Mouse (Mus musculus) liver, adult (tissue): Measurements from ENCODE around the gene Faim.

Experiments used
- GATA4 ChIP-seq: IDR thresholded peaks from 2 replicates; pipeline ENCODE4 v1.6.1; 2014; ENCODE audit warnings: mild to moderate bottlenecking, low read length; ENCODE audit not compliant: insufficient replicate concordance

Gene Faim

GRCm38 (mm10) chr9:98962478-98963142, 23.6 kb upstream of the Faim start:
- TF ChIP-seq GATA4: no peak

GRCm38 (mm10) chr9:98963661-98964060, 22.5 kb upstream of the Faim start:
- no peak for TF ChIP-seq GATA4

- TF ChIP-seq GATA4: no peak
These were observed 21.1 kb upstream of the Faim start for GRCm38 (mm10) chr9:98965084-98965483.

- no peak for TF ChIP-seq GATA4
These were observed 13.1 kb upstream of the Faim start for GRCm38 (mm10) chr9:98973101-98973521.

- no peak for TF ChIP-seq GATA4
These were observed 12.6 kb upstream of the Faim start for GRCm38 (mm10) chr9:98973561-98973960.

GRCm38 (mm10) chr9:98974898-98975297, 11.3 kb upstream of the Faim start:
- no peak for TF ChIP-seq GATA4

- TF ChIP-seq GATA4: no peak
These were observed 10.1 kb upstream of the Faim start for GRCm38 (mm10) chr9:98976081-98976480.

GRCm38 (mm10) chr9:98976520-98976919, 9.7 kb upstream of the Faim start:
- TF ChIP-seq GATA4: no peak

DNA sequence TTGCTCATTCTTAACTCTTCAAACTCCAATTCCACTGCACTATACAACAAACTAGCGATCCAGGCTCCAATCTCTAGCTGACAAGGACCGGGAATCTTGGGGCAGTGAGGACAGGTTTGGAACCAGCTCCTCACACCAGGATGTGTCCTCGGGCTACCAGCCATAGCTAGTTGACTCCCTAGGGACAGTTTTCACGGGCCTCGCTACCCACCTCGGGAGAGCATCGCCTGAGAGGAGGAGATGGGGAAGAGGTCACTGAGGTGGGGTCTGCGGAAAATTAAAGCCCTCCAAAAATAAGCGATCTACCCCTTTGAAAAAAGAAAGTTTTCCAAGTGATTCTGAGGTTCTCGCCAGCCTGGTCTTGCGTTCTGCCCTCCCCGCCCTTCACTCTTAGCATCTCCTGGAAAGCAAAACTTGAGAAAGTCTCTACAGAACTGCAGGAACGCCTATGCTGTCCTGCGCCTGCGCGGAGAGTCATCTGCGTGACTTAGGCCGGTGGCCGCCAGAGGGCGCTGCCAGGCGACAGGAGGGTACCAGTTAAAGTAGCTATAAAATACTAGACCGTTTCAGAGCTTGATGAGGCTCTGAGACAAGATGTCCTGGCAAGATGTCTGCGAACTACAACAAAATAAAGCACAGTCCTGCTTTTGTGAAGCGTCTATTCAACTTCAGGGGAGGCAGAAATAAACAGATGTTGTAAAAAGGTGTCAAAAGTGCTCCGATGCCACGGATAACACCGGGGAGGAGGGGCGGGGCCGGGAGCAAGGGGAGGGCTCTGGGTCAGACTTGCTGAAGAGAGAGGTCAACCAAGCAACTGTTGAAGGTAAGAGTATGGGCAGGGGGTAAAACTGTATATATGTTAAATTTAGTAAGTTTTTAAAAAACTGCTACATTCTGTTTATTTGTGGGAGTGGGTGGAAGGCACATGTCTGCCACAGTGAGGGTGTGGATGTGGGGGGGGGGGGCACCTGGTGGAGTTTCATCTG, 6.4 kb upstream of the Faim start:
- TF ChIP-seq GATA4: no peak

DNA sequence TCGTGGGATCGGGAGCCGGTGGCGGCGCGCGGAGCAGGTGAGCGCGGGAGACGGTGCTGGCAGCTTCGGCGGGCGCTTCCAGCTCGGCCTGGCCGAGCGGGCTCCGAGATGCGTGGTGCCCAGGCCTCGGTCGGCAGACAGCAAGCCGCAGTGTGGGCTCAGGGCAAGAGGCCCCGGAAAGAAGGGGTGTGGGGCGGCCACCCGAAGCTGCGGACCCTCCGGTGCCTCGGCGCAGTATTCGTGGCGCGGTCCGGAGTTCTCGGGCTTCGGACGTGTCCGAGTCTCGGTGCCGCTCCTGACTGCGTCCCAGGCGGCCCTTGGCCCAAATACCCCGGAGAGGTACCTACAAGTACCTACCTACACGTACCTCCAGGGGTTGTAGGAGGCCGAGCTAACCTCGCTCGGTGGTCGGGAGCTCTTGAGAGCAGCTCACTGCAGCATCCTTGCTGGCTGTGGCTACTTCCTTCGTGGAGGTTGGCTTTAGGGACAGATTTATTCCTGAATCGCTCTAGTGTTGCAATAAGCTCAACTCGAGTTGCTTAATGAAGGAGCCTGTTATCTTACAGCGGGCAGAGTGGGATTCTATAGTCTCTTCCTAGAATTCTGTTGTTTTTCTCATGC, 413 bp downstream of the Faim start:
- no peak; the same call in 1 of the 2 replicates for TF ChIP-seq GATA4

GRCm38 (mm10) chr9:98987131-98987530, 958 bp downstream of the Faim start:
- no peak for TF ChIP-seq GATA4

DNA sequence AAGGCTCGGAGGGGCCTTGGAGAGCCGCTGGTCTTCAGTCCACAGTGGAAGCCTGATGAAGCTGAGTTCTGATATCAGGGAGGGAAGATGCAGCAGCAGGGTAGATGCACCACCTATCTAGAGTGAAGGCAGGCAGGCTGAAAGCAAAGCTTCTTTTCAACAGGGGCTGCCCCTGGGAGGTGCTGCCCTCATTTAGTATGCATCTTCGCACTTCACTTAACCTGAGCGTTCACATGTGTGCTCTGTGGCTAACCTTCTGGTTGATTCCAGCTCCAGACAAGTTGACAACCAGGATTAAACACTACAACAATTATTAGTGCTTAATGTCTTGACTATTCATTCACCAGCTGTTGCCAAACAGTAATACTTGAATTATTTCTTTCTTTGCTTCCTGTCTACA, 7.9 kb downstream of the Faim start:
- TF ChIP-seq GATA4: no peak

GRCm38 (mm10) chr9:98999881-99000339, 13.7 kb downstream of the Faim start:
- no peak for TF ChIP-seq GATA4

GRCm38 (mm10) chr9:99001326-99001725, 15.2 kb downstream of the Faim start:
- TF ChIP-seq GATA4: no peak

DNA sequence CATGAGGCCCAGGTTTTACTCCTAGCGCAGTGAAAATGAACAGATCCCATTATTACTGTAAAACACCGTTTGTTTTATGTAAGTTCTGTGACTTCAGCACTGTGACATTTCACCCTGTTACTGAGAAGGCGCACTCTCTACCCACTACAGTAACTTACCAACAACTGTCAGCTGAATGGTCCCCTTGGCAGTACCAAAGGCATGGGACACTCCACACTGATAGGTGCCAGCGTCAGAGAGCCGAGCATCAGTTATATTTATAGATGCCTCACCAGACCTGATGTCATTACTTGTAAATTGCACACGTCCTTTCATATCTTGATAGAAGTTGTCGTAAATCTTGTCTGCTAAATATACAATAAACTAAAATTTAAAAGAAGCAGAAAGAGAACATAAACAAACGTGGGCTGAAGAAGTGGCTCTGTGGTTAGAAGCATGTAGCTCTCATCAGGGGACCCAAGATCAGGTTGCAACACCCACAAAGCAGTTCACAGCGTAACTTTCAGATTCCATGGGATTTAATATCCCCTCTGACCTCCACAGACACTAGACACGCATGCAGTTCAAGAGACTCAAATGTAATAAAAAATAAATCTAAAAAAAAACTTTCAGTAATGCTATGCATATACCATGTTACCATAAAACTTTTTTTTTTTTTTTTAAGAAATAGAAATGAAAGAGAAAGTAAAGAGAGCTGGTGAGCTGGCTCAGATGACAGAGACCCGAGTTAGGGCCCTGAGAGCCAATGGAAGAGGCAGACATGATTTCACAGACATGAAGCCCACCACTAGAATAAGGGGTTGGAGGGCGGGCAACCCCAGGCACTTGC, 23.1 kb downstream of the Faim start:
- TF ChIP-seq GATA4: no peak

- TF ChIP-seq GATA4: no peak
These were observed 23.7 kb downstream of the Faim start for GRCm38 (mm10) chr9:99009898-99010199.

DNA sequence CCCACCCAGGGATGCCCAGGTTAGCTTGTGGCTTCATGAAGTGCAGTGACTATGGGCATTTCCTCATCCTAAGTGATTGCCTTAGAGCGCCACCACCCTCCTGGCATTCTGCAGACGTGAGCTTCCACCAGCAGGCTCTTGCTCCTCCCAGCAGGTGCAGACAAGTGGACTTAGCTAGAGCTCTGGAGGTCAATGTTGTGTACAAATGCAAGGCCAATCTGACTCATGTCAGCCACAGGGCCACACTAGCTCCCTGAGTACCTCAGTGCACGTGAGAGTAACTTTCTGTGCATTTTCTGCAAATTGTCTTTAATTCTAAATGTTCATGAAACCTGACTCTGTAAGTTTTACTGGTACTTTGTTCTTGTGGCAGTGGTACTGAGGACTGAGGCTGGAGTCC, 30.1 kb downstream of the Faim start:
- TF ChIP-seq GATA4: no peak
